Mouse (Mus musculus) neural tube, embryonic 14.5 days (tissue): Measurements from ENCODE around the gene Prickle2. TPM values are rescaled to one million over a fixed set of nuclear protein-coding genes. Genes with fewer than 3 reads are reported as not detected.
A peak's percentile ranks its signal among the peaks of the same experiment; 100 is the strongest.

Experiments
- ATAC-seq: fragments of 200-750 bp; cut with Nextera tagmentation; 2 replicates; pipeline ENCODE4 v1.8.0; 2017; ENCODE audit warnings: low read depth, mild to moderate bottlenecking, moderate TSS enrichment, moderate library complexity
- H3K27ac ChIP-seq: fragments of 300-500 bp; sonication (generic); 2 replicates; pipeline ENCODE4 v1.5.1; 2014; ENCODE audit warnings: low read depth, mild to moderate bottlenecking, control low read depth, low read length, moderate library complexity, mixed read lengths
- H3K27me3 ChIP-seq: fragments of 300-500 bp; sonication (generic); 2 replicates; pipeline ENCODE4 v1.6.1; 2014; ENCODE audit warnings: low read length; ENCODE audit not compliant: control insufficient read depth, insufficient read depth
- H3K36me3 ChIP-seq: fragments of 300-500 bp; sonication (generic); 2 replicates; pipeline ENCODE4 v1.6.1; 2014; ENCODE audit warnings: low read length, mixed read lengths; ENCODE audit not compliant: control insufficient read depth, insufficient read depth
- H3K4me1 ChIP-seq: fragments of 300-500 bp; sonication (generic); 2 replicates; pipeline ENCODE4 v1.6.1; 2014; ENCODE audit warnings: low read length; ENCODE audit not compliant: control insufficient read depth, insufficient read depth
- H3K4me2 ChIP-seq: fragments of 300-500 bp; sonication (generic); 2 replicates; pipeline ENCODE4 v1.6.1; 2014; ENCODE audit warnings: mild to moderate bottlenecking, low read depth, low read length, control low read depth
- H3K4me3 ChIP-seq: fragments of 300-500 bp; sonication (generic); 2 replicates; pipeline ENCODE4 v1.5.1; 2014; ENCODE audit warnings: low read depth, low read length, control low read depth, mixed read lengths
- H3K9ac ChIP-seq: fragments of 300-500 bp; sonication (generic); replicated peaks from 2 replicates; pipeline ENCODE4 v1.6.1; 2014; ENCODE audit warnings: low read depth, mild to moderate bottlenecking, control low read depth, low read length, mixed read lengths
- H3K9me3 ChIP-seq: fragments of 300-500 bp; sonication (generic); 2 replicates; pipeline ENCODE4 v1.6.1; 2016; ENCODE audit warnings: low read length; ENCODE audit not compliant: control insufficient read depth
- WGBS: fragments of 180-500 bp; shearing (Covaris S2); extraction: QIAGEN DNeasy Blood & Tissue Kit; methylation state at CpG from one replicate; pipeline ENCODE4 v1.1.7; 2014; 5-methylcytosine and 5-hydroxymethylcytosine counted together
- polyA plus RNA-seq: library from polyadenylated mRNA; unstranded; fragments of >200 nt; fragmentation: Nextera tagmentation; extraction: Ambion mirVana; gene quantifications from 2 replicates; pipeline ENCODE4 v1.2.1, GENCODE M21; 2014

The Prickle2 gene
- polyA plus RNA-seq, 1 experiment from 2014 or later, result 25.5 TPM

- Histone ChIP-seq H3K36me3 (no peaks in the 10 kb centered on the region), H3K9ac (no peak overlapping the region), H3K9me3 (no peaks in the 10 kb centered on the region), H3K27ac (no peak overlapping the region), H3K27me3 (no peaks in the 10 kb centered on the region), H3K4me3 (no peak overlapping the region), H3K4me1 (no peaks in the 10 kb centered on the region; the same call in 1 of the 2 replicates), H3K4me2 (no peak overlapping the region)
- WGBS, result 87% methylated on average over 4 of the region's 4 CpGs
- ATAC-seq, result no peak
These were observed 310.4 kb downstream of the Prickle2 start for GRCm38 (mm10) chr6:92395556-92395955.

- H3K9ac ChIP-seq, result no peak overlapping the region
- no peaks in the 10 kb centered on the region for H3K9me3 ChIP-seq
- H3K4me2 ChIP-seq, result no peak overlapping the region
- no peaks in the 10 kb centered on the region for H3K36me3 ChIP-seq
- H3K27me3 ChIP-seq, result no peaks in the 10 kb centered on the region
- 94% methylated on average over 1 of the region's 1 CpGs for WGBS
- ATAC-seq, result no peak
- no peak overlapping the region for H3K27ac ChIP-seq
- no peak overlapping the region for H3K4me3 ChIP-seq
- H3K4me1 ChIP-seq, result no peaks in the 10 kb centered on the region; the same call in 1 of the 2 replicates
These were observed 310.8 kb downstream of the Prickle2 start for GRCm38 (mm10) chr6:92395143-92395542.

GRCm38 (mm10) chr6:92394628-92395027 is 311.3 kb downstream of the Prickle2 start:
- H3K27ac ChIP-seq, result no peak overlapping the region
- H3K4me2 ChIP-seq, result no peak overlapping the region
- H3K9me3 ChIP-seq, result no peaks in the 10 kb centered on the region
- ATAC-seq, result no peak
- H3K36me3 ChIP-seq, result no peaks in the 10 kb centered on the region
- no peak overlapping the region for H3K4me3 ChIP-seq
- WGBS, result 80% methylated on average over 5 of the region's 5 CpGs
- no peaks in the 10 kb centered on the region for H3K27me3 ChIP-seq
- no peak overlapping the region for H3K9ac ChIP-seq
- no peaks in the 10 kb centered on the region; the same call in 1 of the 2 replicates for H3K4me1 ChIP-seq

GRCm38 (mm10) chr6:92390321-92390720 is 315.6 kb downstream of the Prickle2 start:
- Histone ChIP-seq H3K9ac (no peak overlapping the region), H3K36me3 (no peaks in the 10 kb centered on the region), H3K27ac (no peak overlapping the region), H3K27me3 (no peaks in the 10 kb centered on the region), H3K4me2 (no peak overlapping the region), H3K9me3 (no peaks in the 10 kb centered on the region), H3K4me1 (no peaks in the 10 kb centered on the region), H3K4me3 (no peak overlapping the region)
- WGBS, result 92% methylated on average over 4 of the region's 4 CpGs
- ATAC-seq, result no peak

- Histone ChIP-seq H3K4me1 (no peaks in the 10 kb centered on the region; the same call in 1 of the 2 replicates), H3K4me3 (no peak overlapping the region), H3K9ac (no peak overlapping the region), H3K4me2 (no peak overlapping the region), H3K27ac (no peak overlapping the region), H3K36me3 (no peaks in the 10 kb centered on the region), H3K9me3 (no peaks in the 10 kb centered on the region), H3K27me3 (no peaks in the 10 kb centered on the region)
- 88% methylated on average over 5 of the region's 5 CpGs for WGBS
- ATAC-seq, result no peak
These were observed 317.3 kb downstream of the Prickle2 start for GRCm38 (mm10) chr6:92388681-92389080.

- Histone ChIP-seq H3K27ac (peak overlapping the region; percentile 48; the same call in 1 of the 2 replicates), H3K4me3 (no peak overlapping the region), H3K9me3 (0 out of 2 replicates have a peak, but pooled peaks cover 3% of the 10 kb centered on the region), H3K4me1 (peaks cover 11% of the 10 kb centered on the region; the same call in 1 of the 2 replicates), H3K9ac (no peak overlapping the region), H3K36me3 (no peaks in the 10 kb centered on the region), H3K27me3 (no peaks in the 10 kb centered on the region), H3K4me2 (peak overlapping the region; percentile 11; the same call in 1 of the 2 replicates)
- WGBS, result 34% methylated on average over 14 of the region's 14 CpGs
- no peak for ATAC-seq
These were observed 322.7 kb downstream of the Prickle2 start for GRCm38 (mm10) chr6:92383196-92383782.

- Histone ChIP-seq H3K4me2 (no peak overlapping the region), H3K4me1 (peaks cover 11% of the 10 kb centered on the region; the same call in 1 of the 2 replicates), H3K9me3 (0 out of 2 replicates have a peak, but pooled peaks cover 3% of the 10 kb centered on the region), H3K4me3 (no peak overlapping the region), H3K27ac (no peak overlapping the region), H3K36me3 (peaks cover 8% of the 10 kb centered on the region; the same call in 1 of the 2 replicates), H3K9ac (no peak overlapping the region), H3K27me3 (no peaks in the 10 kb centered on the region)
- ATAC-seq, result no peak
- 79% methylated on average over 10 of the region's 10 CpGs for WGBS
These were observed 324.9 kb downstream of the Prickle2 start for GRCm38 (mm10) chr6:92381085-92381484.

- no peak overlapping the region for H3K27ac ChIP-seq
These were observed 331.1 kb downstream of the Prickle2 start for GRCm38 (mm10) chr6:92374826-92375225.

GRCm38 (mm10) chr6:92370896-92371295 is 335.1 kb downstream of the Prickle2 start:
- Histone ChIP-seq H3K4me3 (no peak overlapping the region), H3K4me1 (no peaks in the 10 kb centered on the region), H3K36me3 (no peaks in the 10 kb centered on the region), H3K4me2 (no peak overlapping the region), H3K27me3 (no peaks in the 10 kb centered on the region), H3K9me3 (peaks cover 3% of the 10 kb centered on the region; the same call in 1 of the 2 replicates), H3K9ac (no peak overlapping the region), H3K27ac (no peak overlapping the region)
- no peak for ATAC-seq
- WGBS, result 80% methylated on average over 5 of the region's 5 CpGs

More at GRCm38 (mm10) chr6:92374826-92375225, 331.1 kb downstream of the Prickle2 start:
- ATAC-seq, result no peak
- H3K4me1 ChIP-seq, result no peaks in the 10 kb centered on the region
- no peak overlapping the region for H3K9ac ChIP-seq
- 89% methylated on average over 6 of the region's 6 CpGs for WGBS
- 0 out of 2 replicates have a peak, but pooled peaks cover 3% of the 10 kb centered on the region for H3K9me3 ChIP-seq
- H3K4me2 ChIP-seq, result no peak overlapping the region
- no peak overlapping the region for H3K4me3 ChIP-seq
- peaks cover 9% of the 10 kb centered on the region; the same call in 1 of the 2 replicates for H3K36me3 ChIP-seq
- no peaks in the 10 kb centered on the region for H3K27me3 ChIP-seq
